Mouse (Mus musculus): Measurements from ENCODE around the gene Tmem191c. TPM values are rescaled to one million over a fixed set of nuclear protein-coding genes. Genes with fewer than 3 reads are reported as not detected.
"Not testable (repeated sequence)": the region's sequence is repeated elsewhere in the genome, so short reads cannot be mapped to it uniquely, and the experiment has no call there.

Gene Tmem191c
- total RNA-seq (2021): 1 to 10 TPM; 1.2 to 1.6 TPM
- long read RNA-seq, experiment 1: 0 reads
- long read RNA-seq, experiment 2, partial matches to known transcripts: 0 of 1 reads
- long read RNA-seq, experiment 2, other reads (novel, unspliced or antisense): 1 of 1 reads

DNA sequence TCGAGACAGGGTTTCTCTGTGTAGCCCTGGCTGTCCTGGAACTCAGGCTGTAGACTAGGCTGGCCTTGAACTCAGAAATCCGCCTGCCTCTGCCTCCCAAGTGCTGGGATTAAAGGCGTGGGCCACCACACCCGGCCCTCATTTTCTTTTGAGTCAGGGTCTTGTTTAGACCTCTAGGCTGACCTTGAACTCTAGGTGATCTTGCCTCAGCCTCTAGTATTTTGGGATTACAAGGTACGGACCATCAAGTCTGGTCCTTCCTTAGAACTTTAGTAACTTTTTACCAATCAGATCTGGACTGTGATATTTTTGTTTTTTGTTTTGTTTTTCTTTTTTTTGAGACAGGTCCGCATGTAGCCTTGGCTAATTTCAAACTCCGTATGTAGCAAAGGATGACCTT is at the start of gene Tmem191c:
Tmem191c (plus strand) TSS at position 357 of the 400 bp plus-strand sequence.
- no peak for DNase-seq

DNA sequence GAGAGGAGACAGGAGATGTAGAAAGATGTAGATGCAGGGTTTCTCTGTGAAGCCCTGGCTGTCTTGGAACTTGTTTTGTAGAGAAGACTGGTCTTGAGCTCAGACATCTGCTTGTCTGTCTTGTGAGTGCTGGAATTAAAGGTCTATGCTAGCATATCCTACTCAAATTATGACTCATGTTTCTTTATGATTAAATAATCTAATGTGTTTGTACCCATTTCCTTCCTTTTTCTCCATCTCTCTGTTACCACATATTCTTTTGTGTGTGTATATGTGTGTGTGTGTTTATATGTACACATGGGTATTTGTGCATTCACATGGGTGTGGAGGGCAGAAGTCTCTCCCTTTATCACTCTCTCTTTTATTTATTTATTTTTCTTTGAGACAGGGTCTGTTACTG is 49.4 kb upstream of the Tmem191c start:
- DNase-seq: no peak

DNA sequence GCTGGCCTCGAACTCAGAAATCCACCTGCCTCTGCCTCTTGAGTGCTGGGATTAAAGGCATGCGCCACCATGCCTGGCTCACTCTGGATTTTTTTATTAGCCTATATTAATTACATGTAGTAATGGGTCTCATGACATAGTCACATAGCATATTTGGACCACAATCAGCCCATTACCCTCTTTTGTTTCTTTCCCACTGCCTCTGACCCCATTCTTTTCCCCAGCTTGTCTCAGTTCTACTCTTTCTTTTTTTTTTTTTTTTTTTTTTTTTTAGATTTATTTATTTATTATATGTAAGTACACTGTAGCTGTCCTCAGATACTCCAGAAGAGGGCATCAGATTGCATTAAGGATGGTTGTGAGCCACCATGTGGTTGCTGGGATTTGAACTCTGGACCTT is 44.4 kb upstream of the Tmem191c start:
- DNase-seq: not testable (repeated sequence)

DNA sequence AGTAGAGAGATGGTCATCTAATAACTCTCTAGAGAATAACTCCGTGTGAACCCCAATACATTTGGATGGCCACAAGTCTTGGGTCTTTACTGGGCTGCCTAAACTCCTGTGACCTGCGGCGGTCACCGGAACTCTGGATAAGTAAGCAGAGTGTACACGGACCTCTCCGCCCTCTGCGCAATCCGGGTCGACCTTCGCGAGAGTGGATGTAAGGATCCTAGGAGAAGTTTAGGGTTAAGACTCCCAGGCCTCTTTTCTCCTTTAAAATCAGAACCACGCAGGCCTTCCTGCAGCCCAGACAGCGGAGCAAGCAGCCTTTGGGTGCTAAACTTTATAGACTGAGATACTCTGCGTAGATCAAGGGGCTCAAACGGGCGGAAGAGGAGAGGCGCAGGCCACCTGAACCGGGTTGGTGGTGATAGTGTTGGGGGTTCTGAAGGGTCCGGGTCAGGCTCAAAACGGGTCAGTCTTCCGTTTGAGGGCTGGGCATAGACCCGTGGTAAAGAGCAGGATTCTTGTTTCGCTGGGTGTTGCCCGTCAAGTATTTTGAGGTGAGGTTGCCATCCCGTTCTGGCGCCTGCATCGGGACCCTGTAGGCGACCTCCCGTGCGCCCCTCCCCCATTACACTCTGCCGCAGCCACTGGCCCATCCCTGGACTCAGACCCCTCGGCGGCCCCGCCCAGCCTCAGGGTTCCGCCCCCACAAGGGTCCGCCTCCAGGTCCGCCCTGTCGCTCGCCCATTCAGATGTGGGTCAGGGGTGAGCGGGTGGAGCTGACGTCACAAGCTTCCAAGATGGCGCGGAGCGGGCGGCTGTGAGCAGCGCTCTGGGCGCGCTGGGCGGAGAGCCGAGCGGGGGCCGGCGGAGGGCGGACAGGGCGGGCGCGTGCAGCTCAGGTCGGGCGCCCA is 42.8 kb upstream of the Tmem191c start, which contains the start of gene Hic2:
Hic2 (plus strand) TSS at position 779 of the 908 bp plus-strand sequence.
- peak; percentile 96 to 98 for DNase-seq

DNA sequence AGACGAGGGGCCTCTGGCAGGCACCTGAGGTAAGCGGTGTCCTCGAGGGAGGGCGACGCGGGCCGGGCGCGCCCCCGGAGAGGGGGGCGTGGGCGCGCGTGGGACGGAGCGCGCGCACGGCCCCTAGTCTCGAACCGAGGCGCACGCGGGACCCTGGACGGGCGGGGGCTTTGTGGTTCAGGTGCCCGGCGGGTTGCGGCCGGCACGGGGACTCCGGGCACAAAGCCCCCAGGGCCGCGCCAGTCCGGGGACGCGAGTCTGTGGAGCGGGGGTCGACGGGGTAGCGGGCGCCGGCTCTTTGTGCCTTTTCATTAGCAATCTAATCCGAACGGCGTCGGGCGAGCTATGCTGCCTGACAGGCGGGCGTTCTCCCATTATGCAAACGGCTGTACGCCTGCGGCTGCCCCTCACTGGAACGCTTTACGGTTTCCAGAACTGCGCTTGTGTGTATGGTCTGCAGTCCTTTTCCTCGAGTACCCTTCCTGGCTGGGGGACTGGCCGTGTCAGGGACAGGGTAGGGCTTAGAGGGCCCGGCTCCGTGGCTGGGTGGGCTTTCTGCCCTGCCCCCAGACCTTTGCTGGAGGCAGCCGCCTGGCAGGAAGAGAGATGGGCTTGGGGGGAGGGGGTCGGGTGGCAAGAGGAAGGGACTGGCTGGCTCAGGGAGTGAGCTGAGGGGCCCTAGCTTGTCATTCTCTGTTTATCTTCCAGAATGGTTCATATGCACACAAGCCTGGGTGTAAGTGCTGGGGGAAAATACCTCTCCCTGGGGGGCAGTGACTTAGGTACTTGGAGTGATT is 42.0 kb upstream of the Tmem191c start:
- DNase-seq: peak; percentile 11 to 54

DNA sequence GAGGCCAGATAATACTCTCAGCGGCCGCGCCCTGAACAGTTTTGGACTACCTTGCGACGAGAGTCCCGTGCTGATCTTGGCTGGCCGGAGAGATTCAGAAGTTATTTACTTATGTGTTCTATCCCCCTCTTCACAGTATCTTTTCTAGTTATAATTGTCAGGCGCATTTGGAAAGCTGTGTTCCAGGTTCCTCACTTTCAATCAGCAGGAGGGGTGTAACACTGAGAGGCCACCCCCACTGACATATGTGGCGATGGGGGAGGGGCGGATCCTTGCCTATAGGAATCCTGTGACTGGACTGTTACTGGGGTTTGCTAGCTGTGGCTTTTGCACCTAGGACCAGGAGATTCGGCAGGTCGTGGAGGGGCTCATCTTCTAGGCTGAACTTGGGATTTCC is 41.4 kb upstream of the Tmem191c start:
- DNase-seq: peak in 1 of 2 experiments; percentile 39

DNA sequence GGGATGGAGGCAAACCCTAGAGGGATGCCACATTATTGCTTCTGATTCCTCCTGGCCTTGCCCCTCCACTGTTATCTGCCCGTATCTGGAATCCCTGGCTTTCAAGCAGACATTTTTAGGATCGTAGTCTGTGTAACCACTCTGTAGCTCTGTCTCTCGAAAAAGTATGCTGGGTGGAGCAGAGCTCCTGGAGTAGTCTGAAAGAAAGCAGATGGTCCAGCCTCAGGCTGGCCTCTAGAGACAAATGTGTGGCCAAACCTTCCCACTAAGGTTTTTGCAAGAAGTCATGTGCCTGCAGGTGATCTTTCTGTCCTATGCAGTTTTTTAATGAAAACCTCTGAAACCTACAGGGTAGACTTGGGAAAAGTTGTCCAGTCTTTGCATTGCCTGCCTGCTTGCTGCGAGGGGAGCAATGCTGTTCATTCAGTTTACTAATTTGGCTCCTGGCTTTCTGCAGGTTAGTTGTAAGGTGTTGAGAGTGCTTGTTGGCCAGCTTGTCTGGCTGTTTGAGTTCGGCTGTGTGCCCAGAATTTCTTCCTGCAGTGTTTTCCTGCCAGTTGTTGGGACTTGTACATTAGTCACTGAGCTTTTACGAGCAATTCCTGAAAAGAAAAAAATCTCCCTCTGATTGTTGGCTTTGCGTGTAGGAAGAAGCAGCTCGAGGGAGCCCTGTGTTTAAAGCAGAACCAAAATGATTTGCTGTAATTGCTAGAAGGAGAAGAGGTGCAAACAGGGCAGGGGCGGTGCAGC is 40.8 kb upstream of the Tmem191c start:
- DNase-seq: peak; percentile 52 to 57

DNA sequence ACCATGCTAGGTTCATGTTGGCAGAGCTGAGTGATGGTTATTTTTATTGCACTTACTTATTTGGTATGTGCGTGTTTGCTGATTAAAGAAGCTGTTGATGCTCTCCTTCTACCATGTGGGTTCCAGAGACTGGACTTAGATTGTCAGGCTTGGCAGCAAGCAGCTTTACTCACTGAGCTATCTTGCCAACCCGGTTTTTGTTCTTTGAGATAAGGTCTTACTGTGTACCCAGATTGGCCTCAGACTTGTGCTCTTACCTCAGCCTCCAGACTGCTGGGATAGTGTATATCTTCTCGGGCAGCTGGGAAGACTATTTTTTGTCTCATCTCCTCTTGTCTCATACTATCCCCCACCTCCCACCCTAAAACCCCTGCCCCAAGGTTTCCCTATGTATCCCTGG is 38.2 kb upstream of the Tmem191c start:
- DNase-seq: peak; percentile 19 to 35

DNA sequence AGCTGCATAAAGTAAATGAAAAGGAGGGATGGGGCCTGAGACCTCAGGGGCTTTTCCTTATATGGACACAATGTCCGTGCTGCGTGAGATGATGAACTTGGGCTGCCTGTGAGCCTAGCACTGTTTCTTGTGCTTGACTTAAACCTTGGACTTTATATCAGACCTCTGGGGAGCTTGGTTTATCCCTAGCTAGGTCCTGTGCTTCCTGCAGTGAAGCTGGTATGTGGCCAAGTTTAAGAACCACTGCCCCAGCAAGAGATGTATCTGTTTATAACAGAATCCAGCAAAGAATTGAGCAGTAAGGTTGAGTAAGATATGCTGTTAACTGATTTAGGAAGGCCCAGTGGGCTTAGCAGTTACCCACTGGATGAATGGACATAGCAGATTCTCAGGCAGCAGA is 36.5 kb upstream of the Tmem191c start:
- DNase-seq: no peak

DNA sequence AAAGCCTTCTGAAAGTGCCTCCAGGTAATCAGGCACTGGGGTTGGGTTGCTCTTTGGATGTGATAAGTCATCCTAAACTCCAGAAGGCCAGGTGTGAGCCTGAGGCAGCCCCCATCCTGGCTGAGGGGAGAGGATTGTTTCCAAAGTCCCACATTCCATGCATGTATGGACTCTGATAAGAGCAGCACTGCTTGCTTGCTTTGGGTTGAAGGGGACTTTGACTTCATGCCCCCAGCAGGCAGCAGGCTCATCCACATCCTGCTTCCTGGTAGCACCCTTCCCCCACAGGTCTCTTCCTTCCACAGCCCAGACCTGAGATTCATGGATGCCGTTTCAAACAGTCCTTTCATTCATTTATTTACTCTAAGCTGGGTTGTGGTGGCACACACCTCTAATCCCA is 32.1 kb upstream of the Tmem191c start:
- no peak for DNase-seq

DNA sequence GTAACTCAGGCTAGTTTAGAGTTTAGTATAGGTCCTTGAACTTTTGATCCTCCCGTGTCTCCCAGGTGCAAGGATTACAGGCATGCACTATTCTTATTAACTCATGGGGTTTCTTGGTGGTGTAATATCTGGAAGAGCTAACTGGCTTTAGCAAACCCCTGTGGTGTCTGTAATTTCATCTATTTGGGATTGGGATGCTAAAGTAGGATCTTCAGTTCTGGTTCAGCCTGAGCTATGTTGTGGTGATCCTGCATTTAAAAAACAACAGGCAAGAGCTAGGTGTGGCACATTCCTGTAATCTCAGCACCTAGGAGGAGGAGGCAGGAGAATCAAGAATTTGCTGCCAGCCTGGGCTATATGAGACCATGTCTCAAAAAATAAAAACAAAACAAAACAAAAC is 30.9 kb upstream of the Tmem191c start:
- no peak for DNase-seq

DNA sequence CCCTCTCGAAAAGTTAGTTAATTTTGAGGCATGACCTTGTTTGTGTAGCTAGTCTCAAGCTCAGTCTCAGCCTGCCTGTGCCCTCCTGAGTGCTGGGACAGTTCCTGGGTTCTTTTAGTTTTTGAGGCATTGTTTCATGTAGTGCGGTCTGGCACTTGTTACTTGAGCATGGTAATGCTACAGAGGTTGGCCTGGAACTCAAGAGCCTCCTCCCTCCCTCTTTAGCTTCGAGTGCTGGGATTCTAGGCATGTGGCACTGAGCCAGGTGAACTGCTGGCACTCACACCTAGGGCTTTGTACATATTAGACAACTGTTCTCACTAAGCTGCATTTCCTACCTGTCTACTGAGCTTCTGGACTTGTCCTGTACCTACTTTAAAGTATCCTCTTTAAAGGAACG is 28.1 kb upstream of the Tmem191c start:
- peak; percentile 58 to 61 for DNase-seq

DNA sequence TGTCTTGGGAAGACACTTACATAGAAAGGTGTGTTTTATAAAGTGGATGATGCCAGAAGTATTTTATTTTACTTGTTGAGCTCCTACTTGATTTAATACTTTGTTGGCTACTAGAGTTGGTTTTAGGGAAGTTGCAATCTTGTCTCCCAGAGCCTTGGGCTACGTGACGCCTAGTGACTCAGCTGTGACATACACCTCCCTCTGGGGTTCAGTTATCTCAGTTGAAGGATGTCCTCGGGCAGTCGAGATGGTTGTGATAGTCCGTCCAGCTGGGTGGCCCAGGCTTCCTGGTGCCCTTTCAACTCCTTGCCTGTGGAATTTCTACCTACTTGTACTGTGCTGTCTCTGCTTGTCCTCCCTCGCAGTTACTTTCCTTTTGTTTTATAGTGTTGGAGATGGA is 26.7 kb upstream of the Tmem191c start:
- DNase-seq: no peak

DNA sequence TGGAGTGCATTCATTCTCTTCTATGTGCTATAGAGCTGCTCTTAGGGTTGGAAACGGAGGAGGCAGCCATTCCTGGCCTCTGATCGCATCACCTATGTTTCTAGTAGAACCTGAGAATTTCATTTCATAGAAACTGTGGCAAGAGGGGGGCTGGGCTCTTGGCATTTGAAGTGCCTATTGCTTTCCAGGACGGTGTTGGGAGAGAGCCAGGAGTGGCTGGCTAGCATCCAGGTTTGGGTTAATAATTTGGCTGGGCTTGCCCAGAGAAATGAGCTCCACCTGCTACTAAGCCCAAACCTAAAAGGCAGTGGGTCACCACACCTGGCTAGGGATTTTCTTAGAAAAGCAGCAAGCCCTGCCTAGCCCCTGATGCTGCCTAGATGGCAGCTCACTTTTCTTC is 24.3 kb upstream of the Tmem191c start:
- peak; percentile 62 to 82 for DNase-seq

DNA sequence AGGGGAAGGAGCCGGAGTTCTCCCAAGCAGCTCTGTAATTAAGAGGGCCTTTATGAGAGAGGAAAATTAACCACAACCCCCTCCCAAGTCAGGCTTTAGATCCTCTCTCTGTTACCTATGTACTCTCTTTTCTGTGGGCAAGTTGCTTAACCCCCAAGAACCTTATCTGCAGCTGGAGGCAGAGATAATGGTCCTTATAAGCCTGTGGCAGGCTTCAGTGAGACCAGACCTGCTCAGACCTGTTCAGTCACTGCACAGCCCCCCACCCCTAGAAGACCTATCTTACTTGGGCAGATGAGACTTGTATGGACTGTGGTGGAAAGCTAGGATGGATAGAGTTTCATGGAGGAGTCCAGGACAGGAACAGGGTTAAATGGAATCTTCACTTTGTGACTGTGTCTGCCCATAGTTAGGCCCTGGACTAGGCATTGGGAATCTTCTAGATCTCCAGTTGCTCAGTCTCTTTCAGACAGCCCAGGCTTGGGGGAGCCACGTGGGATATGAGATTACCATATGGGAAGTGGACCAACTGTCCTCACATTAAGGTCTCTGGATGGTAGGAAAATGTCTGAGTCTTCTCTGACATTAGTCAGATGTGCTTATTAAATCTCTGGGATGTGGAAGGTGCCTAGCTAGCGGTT is 23.7 kb upstream of the Tmem191c start:
- DNase-seq: no peak

DNA sequence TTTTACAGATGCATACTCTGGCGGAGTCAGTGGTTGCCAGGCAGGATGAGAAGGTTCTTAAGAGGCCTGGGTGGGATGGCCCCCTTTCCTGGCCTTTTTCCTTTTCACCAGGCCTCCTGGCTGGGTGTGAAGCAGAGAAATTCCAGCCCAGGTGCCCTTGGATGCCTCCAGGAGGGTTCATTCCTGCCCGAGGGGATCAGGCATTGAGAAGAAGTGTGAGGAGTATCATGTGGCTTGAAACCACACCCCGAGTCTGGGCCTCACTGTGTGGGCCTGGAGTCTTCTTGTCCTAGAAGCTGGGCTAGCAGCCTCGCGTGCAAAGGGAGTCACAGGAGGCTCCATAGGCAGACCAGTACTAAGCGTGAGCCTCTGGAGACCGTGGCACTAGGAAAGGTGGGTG is 23.0 kb upstream of the Tmem191c start:
- DNase-seq: no peak

DNA sequence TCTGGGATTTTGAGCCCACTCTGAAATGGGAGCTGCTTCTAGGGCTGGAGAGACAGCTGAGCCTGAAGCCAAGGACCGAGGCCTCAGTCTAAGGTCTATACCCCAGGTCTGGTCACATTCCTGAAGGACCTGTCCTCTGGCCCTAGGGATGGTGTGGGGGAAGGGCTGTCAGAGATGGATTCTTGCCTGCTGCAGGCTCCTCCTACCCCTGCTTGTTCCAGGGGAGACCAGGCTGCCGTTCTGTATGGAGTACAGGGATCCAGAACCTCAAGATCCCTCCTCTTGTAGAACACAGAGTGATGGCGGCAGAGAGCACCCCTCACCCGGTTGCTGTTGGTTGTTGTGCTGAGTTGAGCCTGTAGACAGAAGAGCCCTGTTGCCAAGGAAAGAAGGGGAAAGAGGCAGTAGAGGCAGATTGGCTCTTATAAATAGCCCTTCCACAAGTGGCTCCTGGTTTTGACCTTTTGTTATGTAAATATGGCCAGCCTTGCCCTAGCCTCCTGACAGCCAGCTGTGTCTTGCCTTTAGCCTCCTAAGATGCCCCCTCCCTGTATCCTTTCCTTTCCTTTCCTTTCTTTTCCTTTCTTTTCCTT is 21.8 kb upstream of the Tmem191c start:
- no peak for DNase-seq

DNA sequence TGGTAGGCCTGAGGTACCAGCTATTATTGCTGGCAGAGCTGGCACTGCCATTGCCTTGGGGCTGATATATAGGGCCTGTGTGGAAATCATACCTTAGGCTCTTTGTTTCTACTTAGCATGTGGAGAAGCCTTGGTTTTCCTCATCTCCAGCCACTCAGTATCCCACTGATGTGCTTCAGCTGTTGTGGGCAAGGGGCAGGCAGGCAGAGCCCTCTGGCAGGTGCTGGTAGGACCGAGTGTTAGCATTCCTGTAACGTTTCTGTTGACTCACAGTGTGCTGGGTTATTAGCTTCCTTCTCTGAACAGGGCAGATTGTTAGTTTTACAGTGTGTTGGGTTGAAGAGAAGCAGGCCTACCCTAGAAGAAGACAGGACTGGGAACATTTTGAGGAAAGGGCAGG is 20.6 kb upstream of the Tmem191c start:
- no peak for DNase-seq

DNA sequence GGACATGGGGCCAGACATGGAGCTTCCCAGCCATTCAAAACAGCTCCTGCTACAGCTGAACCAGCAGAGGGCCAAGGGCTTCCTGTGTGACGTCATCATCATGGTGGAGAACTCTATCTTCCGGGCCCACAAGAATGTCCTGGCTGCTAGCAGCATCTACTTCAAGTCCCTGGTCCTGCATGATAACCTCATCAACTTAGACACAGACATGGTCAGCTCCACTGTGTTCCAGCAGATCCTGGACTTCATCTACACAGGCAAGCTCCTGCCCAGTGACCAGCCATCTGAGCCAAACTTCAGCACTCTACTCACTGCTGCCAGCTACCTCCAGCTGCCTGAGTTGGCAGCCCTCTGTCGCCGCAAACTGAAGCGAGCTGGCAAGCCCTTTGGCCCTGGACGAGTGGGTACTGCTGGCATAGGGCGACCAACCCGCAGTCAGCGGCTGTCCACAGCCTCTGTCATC is 18.5 kb upstream of the Tmem191c start:
- peak; percentile 61 to 86 for DNase-seq

DNA sequence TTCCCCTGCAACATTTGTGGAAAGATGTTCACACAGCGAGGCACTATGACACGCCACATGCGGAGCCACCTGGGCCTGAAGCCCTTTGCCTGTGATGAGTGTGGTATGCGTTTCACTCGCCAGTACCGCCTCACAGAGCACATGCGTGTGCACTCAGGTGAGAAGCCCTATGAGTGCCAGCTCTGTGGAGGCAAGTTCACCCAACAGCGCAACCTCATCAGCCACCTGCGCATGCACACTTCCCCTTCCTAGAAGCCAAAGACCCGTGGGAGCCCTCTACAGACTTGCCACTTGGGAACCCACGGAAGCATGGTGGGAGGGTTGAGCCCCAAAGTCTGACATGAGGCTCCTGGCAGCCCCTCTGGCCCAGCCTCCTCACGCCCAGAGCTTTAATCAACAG is 17.0 kb upstream of the Tmem191c start:
- no peak for DNase-seq

DNA sequence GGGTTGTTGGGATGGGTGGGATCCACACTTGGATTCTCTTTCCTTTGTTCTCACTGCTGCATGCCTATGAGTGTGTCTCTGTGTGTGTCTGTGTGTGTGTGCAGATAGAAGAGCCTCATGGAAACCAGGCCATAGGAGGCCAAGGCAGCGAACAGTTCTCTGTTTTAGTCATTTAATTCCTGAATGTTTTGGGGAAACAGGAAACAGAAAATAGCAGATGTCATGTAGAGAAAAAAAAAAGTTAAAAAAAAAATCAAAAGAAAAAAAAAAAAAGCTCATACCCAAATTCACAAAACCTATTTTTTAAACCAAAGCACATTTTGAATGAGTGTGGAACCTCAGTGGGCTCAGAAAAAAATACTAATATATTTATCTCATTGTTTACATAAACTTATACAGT is 14.5 kb upstream of the Tmem191c start:
- no peak for DNase-seq

Measured in heart, adult 18-20 months (tissue).